Mouse (Mus musculus): ENCODE measurements around the gene Msi2. TPM values are rescaled to one million over a fixed set of nuclear protein-coding genes. Genes with fewer than 3 reads are reported as not detected.

The Msi2 gene
- polyA plus RNA-seq, 1 experiment, result 78.5 TPM

- 76% methylated on average over 4 of the region's 4 CpGs for WGBS
- H3K4me1 ChIP-seq (ENCODE audit: control insufficient read depth, insufficient read depth, low read length), result peaks cover 24% of the 10 kb centered on the region
- TF ChIP-seq POLR2A (IDR thresholded peaks at IDR 0.05; ENCODE audit: insufficient read depth, low read depth, low read length), result no peak
- no peak for TF ChIP-seq CTCF (IDR thresholded peaks at IDR 0.05; ENCODE audit: insufficient read depth, low read depth, low read length)
- no peak overlapping the region for H3K4me3 ChIP-seq (ENCODE audit: insufficient read depth, low read depth, low read length)
- 0 out of 2 replicates have a peak overlapping the region, but pooled peaks have one; percentile 7 for H3K27ac ChIP-seq (ENCODE audit: insufficient read depth, low read depth, low read length)
Measured at GRCm38 (mm10) chr11:88629165-88629564, 89.1 kb downstream of the Msi2 start.

- Histone ChIP-seq H3K4me3 (ENCODE audit: insufficient read depth, low read depth, low read length) (no peak overlapping the region), H3K27ac (ENCODE audit: insufficient read depth, low read depth, low read length) (no peak overlapping the region), H3K4me1 (ENCODE audit: control insufficient read depth, insufficient read depth, low read length) (peaks cover 24% of the 10 kb centered on the region)
- WGBS, result 76% methylated on average over 3 of the region's 3 CpGs
- TF ChIP-seq POLR2A (IDR thresholded peaks at IDR 0.05; ENCODE audit: insufficient read depth, low read depth, low read length) (no peak), CTCF (IDR thresholded peaks at IDR 0.05; ENCODE audit: insufficient read depth, low read depth, low read length) (no peak)
Measured at GRCm38 (mm10) chr11:88628676-88629075, 89.6 kb downstream of the Msi2 start.

DNA sequence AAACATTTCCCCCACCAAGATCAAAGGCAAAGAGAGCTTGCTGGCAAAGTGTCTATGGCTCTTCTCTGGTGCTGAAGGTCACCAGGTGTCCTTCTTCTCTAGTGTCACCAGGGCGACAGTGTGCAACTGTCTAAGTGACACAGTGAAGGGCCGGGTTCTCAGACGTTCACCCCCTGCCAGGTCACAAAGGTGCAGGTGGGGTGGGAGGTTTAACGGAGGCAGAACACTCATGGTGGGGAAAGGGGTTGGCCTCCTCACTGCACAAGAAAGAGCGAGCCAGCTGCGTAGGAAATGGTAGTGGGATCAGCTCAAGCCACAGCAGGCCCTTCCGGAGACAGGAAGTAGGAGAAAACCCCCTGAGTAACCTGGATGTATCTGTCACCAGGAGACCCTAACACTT is 91.0 kb downstream of the Msi2 start:
- Histone ChIP-seq H3K4me1 (ENCODE audit: control insufficient read depth, insufficient read depth, low read length) (peaks cover 30% of the 10 kb centered on the region), H3K4me3 (ENCODE audit: insufficient read depth, low read depth, low read length) (no peak overlapping the region)
- 77% methylated on average over 7 of the region's 7 CpGs for WGBS

GRCm38 (mm10) chr11:88626576-88626975 is 91.7 kb downstream of the Msi2 start:
- Histone ChIP-seq H3K4me3 (ENCODE audit: insufficient read depth, low read depth, low read length) (no peak overlapping the region), H3K4me1 (ENCODE audit: control insufficient read depth, insufficient read depth, low read length) (peaks cover 30% of the 10 kb centered on the region), H3K27ac (ENCODE audit: insufficient read depth, low read depth, low read length) (peak overlapping the region; percentile 23; the same call in 1 of the 2 replicates)
- TF ChIP-seq CTCF (IDR thresholded peaks at IDR 0.05; ENCODE audit: insufficient read depth, low read depth, low read length) (no peak), POLR2A (IDR thresholded peaks at IDR 0.05; ENCODE audit: insufficient read depth, low read depth, low read length) (no peak)
- WGBS, result 77% methylated on average over 8 of the region's 8 CpGs

More for the DNA sequence above, 91.0 kb downstream of the Msi2 start:
- no peak overlapping the region for H3K27ac ChIP-seq (ENCODE audit: insufficient read depth, low read depth, low read length)
- TF ChIP-seq POLR2A (IDR thresholded peaks at IDR 0.05; ENCODE audit: insufficient read depth, low read depth, low read length) (no peak), CTCF (IDR thresholded peaks at IDR 0.05; ENCODE audit: insufficient read depth, low read depth, low read length) (no peak)

DNA sequence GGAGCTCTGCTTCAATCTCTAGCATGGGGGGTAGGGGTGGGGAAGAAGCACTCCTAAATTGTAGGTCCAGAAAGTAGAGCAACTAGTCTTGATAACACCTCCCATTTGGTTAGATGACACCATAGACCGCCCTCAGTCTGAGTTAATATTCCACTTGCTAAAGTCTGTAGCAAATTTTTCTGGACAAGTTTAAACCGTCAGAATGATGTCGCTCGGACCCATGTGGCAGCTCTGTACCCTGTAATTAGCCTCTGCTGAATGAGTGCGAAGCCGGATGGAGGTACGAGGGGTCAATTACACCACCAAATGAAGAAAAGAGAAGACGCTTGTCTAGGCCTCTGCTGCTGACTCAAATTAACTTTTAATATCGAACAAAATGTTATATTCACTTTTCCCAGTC is 92.3 kb downstream of the Msi2 start:
- TF ChIP-seq CTCF (IDR thresholded peaks at IDR 0.05; ENCODE audit: insufficient read depth, low read depth, low read length) (no peak), POLR2A (IDR thresholded peaks at IDR 0.05; ENCODE audit: insufficient read depth, low read depth, low read length) (no peak)
- Histone ChIP-seq H3K4me1 (ENCODE audit: control insufficient read depth, insufficient read depth, low read length) (peaks cover 31% of the 10 kb centered on the region), H3K4me3 (ENCODE audit: insufficient read depth, low read depth, low read length) (no peak overlapping the region), H3K27ac (ENCODE audit: insufficient read depth, low read depth, low read length) (no peak overlapping the region)
- WGBS, result 70% methylated on average over 9 of the region's 9 CpGs

DNA sequence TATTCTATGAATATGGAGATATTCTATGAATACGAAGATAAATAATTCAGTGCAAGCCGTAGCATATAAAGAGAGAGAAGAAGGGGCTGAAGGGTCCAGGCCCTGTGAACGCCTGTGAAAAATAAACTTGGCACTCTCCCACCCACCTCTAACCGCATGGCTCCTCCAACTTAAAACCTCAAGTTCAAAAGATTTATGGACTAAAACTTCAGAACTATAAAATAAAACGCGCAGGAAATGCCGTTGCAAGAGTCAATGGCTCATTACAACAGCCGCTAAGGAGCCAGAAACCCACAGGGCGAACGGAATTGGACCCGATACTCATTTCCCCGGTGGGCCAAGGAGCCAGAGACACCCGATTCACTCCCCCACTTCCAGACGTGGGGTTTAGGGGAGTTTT is 93.2 kb downstream of the Msi2 start:
- TF ChIP-seq POLR2A (IDR thresholded peaks at IDR 0.05; ENCODE audit: insufficient read depth, low read depth, low read length) (no peak), CTCF (IDR thresholded peaks at IDR 0.05; ENCODE audit: insufficient read depth, low read depth, low read length) (no peak)
- peaks cover 36% of the 10 kb centered on the region for H3K4me1 ChIP-seq (ENCODE audit: control insufficient read depth, insufficient read depth, low read length)
- no peak overlapping the region for H3K27ac ChIP-seq (ENCODE audit: insufficient read depth, low read depth, low read length)
- WGBS, result 77% methylated on average over 14 of the region's 14 CpGs
- H3K4me3 ChIP-seq (ENCODE audit: insufficient read depth, low read depth, low read length), result no peak overlapping the region

DNA sequence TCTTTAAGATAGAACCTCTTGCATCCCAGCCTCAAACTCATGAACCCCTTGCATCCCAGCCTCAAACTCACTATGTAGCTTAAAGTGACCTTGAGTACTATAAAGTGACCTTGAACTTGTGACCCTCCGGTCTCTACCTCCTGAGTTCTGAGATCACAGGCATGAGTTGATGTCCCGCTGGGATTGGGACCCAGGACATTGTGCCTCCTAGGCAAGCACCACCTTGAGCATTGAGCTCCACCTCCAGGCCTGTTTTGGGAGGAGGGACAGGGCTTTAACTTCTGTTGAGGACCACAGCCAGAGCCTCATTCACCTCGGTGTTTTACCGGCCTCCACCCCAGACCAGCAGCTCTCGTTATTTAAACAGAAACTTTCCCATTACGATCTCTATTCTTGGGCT is 93.7 kb downstream of the Msi2 start:
- peaks cover 38% of the 10 kb centered on the region for H3K4me1 ChIP-seq (ENCODE audit: control insufficient read depth, insufficient read depth, low read length)
- 76% methylated on average over 6 of the region's 6 CpGs for WGBS
- no peak for TF ChIP-seq POLR2A (IDR thresholded peaks at IDR 0.05; ENCODE audit: insufficient read depth, low read depth, low read length)
- TF ChIP-seq CTCF (IDR thresholded peaks at IDR 0.05; ENCODE audit: insufficient read depth, low read depth, low read length), result no peak
- H3K27ac ChIP-seq (ENCODE audit: insufficient read depth, low read depth, low read length), result no peak overlapping the region; the same call in 1 of the 2 replicates
- no peak overlapping the region for H3K4me3 ChIP-seq (ENCODE audit: insufficient read depth, low read depth, low read length)

DNA sequence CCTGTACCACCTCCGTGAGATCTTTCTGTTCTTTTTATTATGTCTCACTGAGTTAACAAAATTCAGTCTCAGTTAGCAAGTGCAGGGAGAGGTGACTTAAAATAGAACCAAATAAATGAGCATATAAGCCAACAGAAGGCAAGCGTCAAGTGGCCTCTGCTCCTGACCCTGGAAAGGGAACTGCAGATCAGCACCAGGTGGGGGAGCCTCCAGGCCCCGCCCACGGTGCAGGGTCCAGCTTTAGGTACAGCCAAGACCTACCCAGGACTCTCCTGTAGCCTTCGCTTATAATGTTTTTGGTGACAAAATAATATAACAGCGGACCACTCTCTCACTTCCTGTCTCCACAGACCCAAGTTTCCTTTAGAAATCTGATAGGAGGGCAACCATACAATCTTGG is 94.6 kb downstream of the Msi2 start:
- H3K4me3 ChIP-seq (ENCODE audit: insufficient read depth, low read depth, low read length), result no peak overlapping the region
- WGBS, result 78% methylated on average over 6 of the region's 6 CpGs
- no peak for TF ChIP-seq CTCF (IDR thresholded peaks at IDR 0.05; ENCODE audit: insufficient read depth, low read depth, low read length)
- TF ChIP-seq POLR2A (IDR thresholded peaks at IDR 0.05; ENCODE audit: insufficient read depth, low read depth, low read length), result no peak
- H3K27ac ChIP-seq (ENCODE audit: insufficient read depth, low read depth, low read length), result no peak overlapping the region
- peaks cover 39% of the 10 kb centered on the region for H3K4me1 ChIP-seq (ENCODE audit: control insufficient read depth, insufficient read depth, low read length)

GRCm38 (mm10) chr11:88622496-88622895 is 95.8 kb downstream of the Msi2 start:
- no peak for TF ChIP-seq CTCF (IDR thresholded peaks at IDR 0.05; ENCODE audit: insufficient read depth, low read depth, low read length)
- TF ChIP-seq POLR2A (IDR thresholded peaks at IDR 0.05; ENCODE audit: insufficient read depth, low read depth, low read length), result no peak
- Histone ChIP-seq H3K4me1 (ENCODE audit: control insufficient read depth, insufficient read depth, low read length) (peaks cover 41% of the 10 kb centered on the region), H3K27ac (ENCODE audit: insufficient read depth, low read depth, low read length) (no peak overlapping the region), H3K4me3 (ENCODE audit: insufficient read depth, low read depth, low read length) (no peak overlapping the region)
- WGBS, result 55% methylated on average over 6 of the region's 6 CpGs

DNA sequence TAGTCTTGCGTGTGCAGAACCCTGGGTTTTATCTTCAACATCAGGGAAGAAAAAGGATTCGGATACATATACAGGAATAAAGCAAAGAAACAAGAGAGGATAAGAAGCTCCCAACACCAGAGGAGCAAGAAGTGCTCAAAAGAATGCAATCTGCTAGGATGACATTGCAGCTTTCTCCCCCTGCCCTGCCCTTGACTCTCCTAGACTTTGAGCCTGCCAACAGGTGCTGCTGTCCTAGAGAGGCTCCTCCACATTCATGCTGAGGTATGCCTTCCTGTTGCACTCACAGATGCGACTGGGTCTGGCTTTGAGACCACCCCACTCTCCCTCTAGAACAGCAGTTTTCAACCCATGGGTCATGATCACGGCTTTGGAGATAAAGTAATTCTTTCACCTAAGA is 96.5 kb downstream of the Msi2 start:
- Histone ChIP-seq H3K4me1 (ENCODE audit: control insufficient read depth, insufficient read depth, low read length) (peaks cover 40% of the 10 kb centered on the region), H3K27ac (ENCODE audit: insufficient read depth, low read depth, low read length) (0 out of 2 replicates have a peak overlapping the region, but pooled peaks have one; percentile 20), H3K4me3 (ENCODE audit: insufficient read depth, low read depth, low read length) (no peak overlapping the region)
- WGBS, result 86% methylated on average over 4 of the region's 4 CpGs
- TF ChIP-seq CTCF (IDR thresholded peaks at IDR 0.05; ENCODE audit: insufficient read depth, low read depth, low read length) (no peak), POLR2A (IDR thresholded peaks at IDR 0.05; ENCODE audit: insufficient read depth, low read depth, low read length) (no peak)

Data from olfactory bulb, adult 2 months (tissue).